Mouse (Mus musculus): ENCODE results near the gene Cacnb2. TPM values are rescaled to one million over a fixed set of nuclear protein-coding genes. Genes with fewer than 3 reads are reported as not detected.

The Cacnb2 gene
- polyA plus RNA-seq, 1 experiment from 2014 or later, result 6.2 TPM

GRCm38 (mm10) chr2:14997836-14998235 is 394.9 kb downstream of the Cacnb2 start:
- no peak overlapping the region for H3K9ac ChIP-seq (replicated peaks; ENCODE audit: low read depth, low read length)
- H3K4me1 ChIP-seq (ENCODE audit: control insufficient read depth, insufficient read depth, low read length), result no peaks in the 10 kb centered on the region
- H3K4me2 ChIP-seq (replicated peaks; ENCODE audit: low read depth, low read length), result no peak overlapping the region
- no peaks in the 10 kb centered on the region for H3K36me3 ChIP-seq (ENCODE audit: control insufficient read depth, insufficient read depth, low read length)
- no peak for ATAC-seq (ENCODE audit: insufficient number of reproducible peaks, insufficient read depth, low FRiP score, low read depth)
- H3K9me3 ChIP-seq (ENCODE audit: control insufficient read depth, low read depth, low read length), result no peaks in the 10 kb centered on the region
- no peaks in the 10 kb centered on the region for H3K27me3 ChIP-seq (ENCODE audit: control insufficient read depth, insufficient read depth, low read length)
- WGBS, result 77% methylated on average over 5 of the region's 5 CpGs
- H3K27ac ChIP-seq (ENCODE audit: low read length), result no peak overlapping the region
- no peak overlapping the region for H3K4me3 ChIP-seq (ENCODE audit: low read depth, low read length)

- H3K9ac ChIP-seq (replicated peaks; ENCODE audit: low read depth, low read length), result no peak overlapping the region
- 79% methylated on average over 3 of the region's 3 CpGs for WGBS
- no peaks in the 10 kb centered on the region for H3K27me3 ChIP-seq (ENCODE audit: control insufficient read depth, insufficient read depth, low read length)
- no peak overlapping the region for H3K27ac ChIP-seq (ENCODE audit: low read length)
- H3K4me3 ChIP-seq (ENCODE audit: low read depth, low read length), result no peak overlapping the region
- no peak overlapping the region for H3K4me2 ChIP-seq (replicated peaks; ENCODE audit: low read depth, low read length)
- ATAC-seq (ENCODE audit: insufficient number of reproducible peaks, insufficient read depth, low FRiP score, low read depth), result no peak
- H3K4me1 ChIP-seq (ENCODE audit: control insufficient read depth, insufficient read depth, low read length), result no peaks in the 10 kb centered on the region
- no peaks in the 10 kb centered on the region for H3K36me3 ChIP-seq (ENCODE audit: control insufficient read depth, insufficient read depth, low read length)
- H3K9me3 ChIP-seq (ENCODE audit: control insufficient read depth, low read depth, low read length), result no peaks in the 10 kb centered on the region
Observed at GRCm38 (mm10) chr2:15007531-15007930, 404.6 kb downstream of the Cacnb2 start.

GRCm38 (mm10) chr2:15008072-15008471 is 405.2 kb downstream of the Cacnb2 start:
- no peak for ATAC-seq (ENCODE audit: insufficient number of reproducible peaks, insufficient read depth, low FRiP score, low read depth)
- H3K36me3 ChIP-seq (ENCODE audit: control insufficient read depth, insufficient read depth, low read length), result no peaks in the 10 kb centered on the region
- WGBS, result 90% methylated on average over 1 of the region's 1 CpGs
- no peak overlapping the region for H3K9ac ChIP-seq (replicated peaks; ENCODE audit: low read depth, low read length)
- H3K27me3 ChIP-seq (ENCODE audit: control insufficient read depth, insufficient read depth, low read length), result no peaks in the 10 kb centered on the region
- no peak overlapping the region for H3K27ac ChIP-seq (ENCODE audit: low read length)
- H3K4me3 ChIP-seq (ENCODE audit: low read depth, low read length), result no peak overlapping the region
- no peaks in the 10 kb centered on the region for H3K9me3 ChIP-seq (ENCODE audit: control insufficient read depth, low read depth, low read length)
- H3K4me1 ChIP-seq (ENCODE audit: control insufficient read depth, insufficient read depth, low read length), result no peaks in the 10 kb centered on the region
- H3K4me2 ChIP-seq (replicated peaks; ENCODE audit: low read depth, low read length), result no peak overlapping the region

- no peak overlapping the region for H3K27ac ChIP-seq (ENCODE audit: low read length)
- H3K4me1 ChIP-seq (ENCODE audit: control insufficient read depth, insufficient read depth, low read length), result no peaks in the 10 kb centered on the region
- no peaks in the 10 kb centered on the region for H3K27me3 ChIP-seq (ENCODE audit: control insufficient read depth, insufficient read depth, low read length)
- no peak for ATAC-seq (ENCODE audit: insufficient number of reproducible peaks, insufficient read depth, low FRiP score, low read depth)
- H3K4me3 ChIP-seq (ENCODE audit: low read depth, low read length), result no peak overlapping the region
- no peak overlapping the region for H3K4me2 ChIP-seq (replicated peaks; ENCODE audit: low read depth, low read length)
- no peaks in the 10 kb centered on the region for H3K9me3 ChIP-seq (ENCODE audit: control insufficient read depth, low read depth, low read length)
- H3K36me3 ChIP-seq (ENCODE audit: control insufficient read depth, insufficient read depth, low read length), result no peaks in the 10 kb centered on the region
- H3K9ac ChIP-seq (replicated peaks; ENCODE audit: low read depth, low read length), result no peak overlapping the region
- 84% methylated on average over 3 of the region's 3 CpGs for WGBS
Observed at GRCm38 (mm10) chr2:15026817-15027216, 423.9 kb downstream of the Cacnb2 start.

GRCm38 (mm10) chr2:15027816-15028215 is 424.9 kb downstream of the Cacnb2 start:
- 93% methylated on average over 1 of the region's 1 CpGs for WGBS
- no peak overlapping the region for H3K27ac ChIP-seq (ENCODE audit: low read length)
- no peak for ATAC-seq (ENCODE audit: insufficient number of reproducible peaks, insufficient read depth, low FRiP score, low read depth)

More at GRCm38 (mm10) chr2:15027816-15028215, 424.9 kb downstream of the Cacnb2 start:
- no peak overlapping the region for H3K4me2 ChIP-seq (replicated peaks; ENCODE audit: low read depth, low read length)
- no peaks in the 10 kb centered on the region for H3K9me3 ChIP-seq (ENCODE audit: control insufficient read depth, low read depth, low read length)
- H3K36me3 ChIP-seq (ENCODE audit: control insufficient read depth, insufficient read depth, low read length), result no peaks in the 10 kb centered on the region; the same call in 1 of the 2 replicates
- H3K9ac ChIP-seq (replicated peaks; ENCODE audit: low read depth, low read length), result no peak overlapping the region
- no peaks in the 10 kb centered on the region for H3K27me3 ChIP-seq (ENCODE audit: control insufficient read depth, insufficient read depth, low read length)
- no peaks in the 10 kb centered on the region for H3K4me1 ChIP-seq (ENCODE audit: control insufficient read depth, insufficient read depth, low read length)
- no peak overlapping the region for H3K4me3 ChIP-seq (ENCODE audit: low read depth, low read length)

Other genes starting within 250 kb of the Cacnb2 start
- gene Slc39a12, start 214.8 kb upstream of the Cacnb2 start, polyA plus RNA-seq (2014; fragmentation: Nextera tagmentation; extraction: Ambion mirVana), result 0.21 and 0.52 TPM in 2 replicates

Measured in stomach, embryonic 14.5 days (tissue).